Mouse (Mus musculus) embryonic fibroblast, embryonic 13.5 days (primary cell): ENCODE measurements around the gene Rpl13a.
A peak's percentile ranks its signal among the peaks of the same experiment; 100 is the strongest.

Experiments
- CTCF ChIP-seq: IDR thresholded peaks from 2 replicates; pipeline ENCODE4 v1.5.1; 2011; ENCODE audit warnings: mild to moderate bottlenecking, control low read depth, low read length, moderate library complexity, borderline replicate concordance; ENCODE audit not compliant: insufficient read depth
- POLR2A ChIP-seq: IDR thresholded peaks from 2 replicates; pipeline ENCODE4 v1.6.1; 2011; ENCODE audit warnings: low read depth, mild to moderate bottlenecking, control low read depth, low read length, moderate library complexity

DNA sequence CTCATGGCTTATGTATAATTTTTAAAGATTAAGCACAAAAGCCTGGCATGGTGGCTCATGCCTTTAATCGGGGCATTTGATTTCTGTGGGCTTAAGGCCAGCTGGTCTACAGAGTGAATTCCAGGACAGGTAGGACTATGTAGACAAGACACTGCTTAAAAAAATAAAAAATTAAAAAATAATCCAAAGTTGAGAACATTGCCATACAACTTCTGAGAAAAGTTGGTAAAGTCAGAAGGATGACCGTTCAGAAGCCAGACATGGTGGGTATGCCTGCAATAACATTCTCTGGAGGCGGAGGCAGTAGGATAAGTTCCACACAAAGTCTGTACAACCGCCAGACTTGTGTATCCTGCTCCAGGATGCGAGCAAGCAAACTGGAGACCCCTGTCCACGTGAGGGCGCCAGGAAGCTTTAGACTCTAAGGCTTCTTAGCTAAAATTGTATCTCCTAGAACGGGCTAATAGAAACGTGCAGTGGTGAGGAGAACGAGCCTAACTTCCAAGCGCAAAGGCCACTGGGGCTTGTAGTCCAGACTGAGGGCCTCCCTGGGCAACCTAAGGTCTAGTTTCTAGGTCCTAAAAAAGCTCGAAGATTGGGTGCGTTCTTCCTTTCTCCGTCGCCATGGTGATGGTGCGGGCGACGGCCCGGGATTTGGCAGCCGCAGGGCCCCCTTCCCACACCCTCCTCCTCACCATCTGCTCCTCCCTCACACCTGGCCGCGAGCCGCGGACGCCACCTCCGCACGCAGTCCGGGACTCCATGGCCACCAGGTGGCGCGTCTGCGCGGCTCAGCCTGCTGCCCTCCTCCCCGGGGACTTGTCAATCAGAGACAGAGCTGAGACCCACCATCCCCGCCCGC lies 33.3 kb upstream of the Rpl13a start:
- peak; percentile 96 for TF ChIP-seq CTCF
- no peak for TF ChIP-seq POLR2A
